Mouse (Mus musculus): Measurements from ENCODE around the gene H3f3a.
A peak's percentile ranks its signal among the peaks of the same experiment; 100 is the strongest.

Gene H3f3a

DNA sequence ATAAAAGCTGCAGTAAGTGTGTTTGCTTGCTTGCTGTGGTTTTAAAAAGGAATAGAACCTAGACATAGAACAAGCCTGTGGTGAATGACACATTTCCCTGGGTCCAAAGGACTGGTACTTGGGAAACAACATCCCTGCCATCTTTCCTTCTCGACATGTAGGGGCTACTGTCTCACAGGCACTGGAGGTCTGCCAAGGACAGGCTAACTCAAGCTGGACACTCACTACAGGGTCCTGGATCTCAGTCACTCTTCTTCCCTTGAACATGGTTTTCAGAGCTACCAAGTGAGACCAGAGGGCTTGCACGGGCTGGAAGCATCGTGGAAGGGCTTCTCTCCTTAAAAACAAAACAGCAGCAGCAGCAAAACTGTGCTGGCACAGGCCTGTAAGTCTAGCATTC, 10.0 kb upstream of the H3f3a start:
- no peak for DNase-seq (ENCODE audit: low read depth, low spot score)

DNA sequence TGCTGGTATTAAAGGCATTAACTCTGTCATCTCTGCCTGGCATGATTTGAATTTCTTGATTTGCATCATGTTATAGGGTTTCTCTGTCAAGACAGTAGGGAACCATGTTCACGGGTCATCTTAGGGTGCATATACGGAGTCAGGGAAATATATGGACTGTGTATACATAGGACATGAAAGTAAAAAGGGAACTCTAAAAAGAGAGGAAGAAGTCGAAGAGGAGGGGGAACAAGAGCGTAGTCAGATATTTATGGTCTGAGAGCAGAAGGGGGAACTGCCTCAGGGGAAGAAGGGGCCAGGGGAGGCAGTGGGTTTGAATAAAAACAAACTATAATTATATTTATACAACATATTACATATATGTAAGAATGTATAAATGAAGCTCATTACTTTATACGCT, 8.5 kb upstream of the H3f3a start:
- DNase-seq (ENCODE audit: low read depth, low spot score), result no peak

GRCm38 (mm10) chr1:180821101-180821500, 7.4 kb upstream of the H3f3a start:
- no peak for DNase-seq (ENCODE audit: low read depth, low spot score)

DNA sequence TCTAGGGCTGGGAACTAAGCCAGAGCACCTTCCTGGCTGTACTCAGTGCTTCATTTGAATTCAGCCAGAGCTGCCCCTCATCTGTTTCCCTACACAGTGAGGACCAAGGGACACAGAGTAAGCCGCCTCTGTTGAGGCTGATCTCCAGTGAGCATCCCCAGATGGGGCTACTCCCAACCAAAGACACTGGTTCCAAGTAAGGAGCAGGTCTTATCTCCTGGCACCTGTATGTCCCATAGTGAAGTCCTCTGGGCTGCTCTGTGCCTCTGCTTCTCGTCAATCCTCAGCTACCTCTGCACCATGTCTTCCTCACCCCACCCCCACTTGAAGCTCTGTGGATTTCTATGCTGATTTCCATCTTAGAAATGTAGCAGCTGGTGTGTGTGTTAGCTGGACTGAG, 4.3 kb upstream of the H3f3a start:
- peak; percentile 82 for DNase-seq (ENCODE audit: low read depth, low spot score)

DNA sequence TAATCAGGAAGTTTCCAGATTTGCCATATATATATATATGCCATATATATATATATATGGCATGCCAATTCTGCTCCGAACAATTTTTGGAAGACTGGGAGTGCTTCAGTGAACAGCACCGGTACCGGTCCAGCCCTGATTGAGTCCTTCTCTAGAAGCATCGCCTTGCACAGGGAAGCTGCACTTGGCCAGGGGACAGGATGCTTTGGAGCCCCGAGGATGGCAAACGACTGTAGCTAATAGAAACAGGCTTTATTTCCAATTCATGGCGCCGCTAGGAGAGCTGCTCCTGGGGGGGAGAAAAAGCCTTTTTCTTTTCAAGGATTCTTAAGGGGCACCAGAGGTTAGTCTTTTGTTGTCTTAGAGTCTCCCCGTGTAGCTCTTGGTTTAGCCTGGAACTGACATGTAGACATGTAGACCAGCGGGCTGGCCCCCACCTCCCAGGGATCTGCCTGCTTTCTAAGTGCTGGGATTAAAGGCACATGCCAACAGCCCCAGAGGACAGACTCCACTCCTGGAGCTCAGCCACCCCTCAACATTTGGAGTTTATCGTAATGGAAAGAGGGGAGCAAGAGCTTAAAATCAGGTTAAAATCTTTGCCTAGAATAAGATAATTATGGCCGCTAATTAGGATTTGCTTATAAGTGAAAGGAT, 1.8 kb upstream of the H3f3a start:
- DNase-seq (ENCODE audit: low read depth, low spot score), result no peak

- DNase-seq (ENCODE audit: low read depth, low spot score), result peak; percentile 92
These were observed 296 bp downstream of the H3f3a start for GRCm38 (mm10) chr1:180813409-180813884.

DNA sequence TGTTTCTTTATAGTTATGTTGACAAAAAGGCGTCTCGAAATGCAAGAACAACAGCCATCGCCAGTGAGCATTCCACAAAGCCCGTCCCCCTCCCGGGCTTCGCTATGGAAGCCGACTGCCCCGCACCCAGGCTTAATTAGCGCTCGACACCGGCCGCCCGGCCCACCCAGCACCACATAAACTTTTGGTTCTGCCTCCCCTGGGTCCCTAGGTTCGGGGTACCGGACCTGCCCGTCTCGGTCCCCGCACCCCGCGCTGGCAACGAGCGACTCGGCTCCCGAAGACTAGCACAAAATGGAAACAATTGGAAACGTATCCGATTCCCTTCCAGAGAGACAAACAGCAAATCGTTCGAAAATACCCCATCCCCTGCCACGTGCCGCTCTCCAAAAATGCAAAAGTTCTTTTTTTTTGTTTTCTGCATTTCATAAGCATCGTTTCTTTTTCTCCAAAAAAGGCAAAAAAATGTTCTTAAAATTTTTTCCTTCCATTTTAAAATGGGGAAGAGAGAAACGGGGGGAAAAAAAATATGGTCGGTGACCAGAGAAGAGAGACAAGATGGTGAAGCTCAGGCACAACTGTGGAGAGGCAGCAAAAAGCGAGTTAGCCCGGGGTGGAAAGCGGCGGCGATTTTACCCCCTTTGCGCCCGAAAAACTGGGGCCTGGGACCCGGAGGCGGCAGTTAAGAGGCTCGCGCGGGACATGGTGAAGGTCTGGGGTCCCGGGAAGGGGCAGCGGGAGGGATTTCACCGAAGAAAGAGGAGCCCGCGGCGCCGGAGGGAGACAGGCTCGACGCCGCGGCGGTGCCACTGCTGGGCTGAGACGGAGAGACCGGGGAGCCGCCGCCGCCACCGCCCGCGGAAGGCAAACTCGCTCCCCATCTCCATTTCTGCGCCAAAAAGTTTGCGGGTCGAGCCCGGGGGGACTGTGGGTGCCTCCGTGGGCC, 1.0 kb downstream of the H3f3a start:
- no peak for DNase-seq (ENCODE audit: low read depth, low spot score)

- DNase-seq (ENCODE audit: low read depth, low spot score), result no peak
These were observed 1.9 kb downstream of the H3f3a start for GRCm38 (mm10) chr1:180811596-180812462.

DNA sequence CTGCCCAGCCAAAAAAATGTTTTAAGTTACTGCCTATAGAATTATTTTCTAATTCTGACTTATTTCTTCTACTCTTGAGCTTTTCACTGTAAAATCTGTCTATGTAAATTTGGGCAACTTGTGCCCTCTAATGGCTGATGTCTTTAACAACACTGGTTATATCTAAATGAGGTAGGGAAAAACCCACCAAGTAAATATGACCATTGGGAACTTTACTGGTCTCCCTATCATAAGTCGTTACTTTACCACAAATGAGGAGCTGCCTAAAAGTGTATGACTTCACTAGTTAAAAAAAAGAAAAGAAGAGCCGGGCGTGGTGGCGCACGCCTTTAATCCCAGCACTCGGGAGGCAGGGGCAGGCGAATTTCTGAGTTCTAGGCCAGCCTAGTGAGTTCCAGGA, 2.8 kb downstream of the H3f3a start:
- DNase-seq (ENCODE audit: low read depth, low spot score), result no peak

DNA sequence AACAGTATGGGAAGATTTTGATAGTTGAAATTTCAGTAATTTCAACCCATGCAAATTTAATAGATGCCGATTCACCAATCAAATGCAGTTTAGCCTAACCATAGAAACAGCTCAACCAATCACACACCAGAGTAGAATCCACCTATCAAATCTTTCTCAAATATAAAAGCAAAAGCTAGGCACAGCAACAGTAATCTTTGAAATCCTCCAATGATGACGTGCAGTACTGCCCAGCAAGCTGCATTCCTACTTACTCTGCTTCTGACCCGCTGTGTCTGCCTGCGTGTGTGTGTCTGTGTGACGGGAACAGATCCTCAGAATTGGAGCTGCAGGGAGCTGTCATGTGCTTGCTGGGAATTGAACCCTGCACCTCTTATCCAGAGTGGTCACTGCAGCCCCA, 4.9 kb downstream of the H3f3a start:
- no peak for DNase-seq (ENCODE audit: low read depth, low spot score)

GRCm38 (mm10) chr1:180803881-180804280, 9.9 kb downstream of the H3f3a start:
- DNase-seq (ENCODE audit: low read depth, low spot score), result no peak

- no peak for DNase-seq (ENCODE audit: low read depth, low spot score)
These were observed 12.2 kb downstream of the H3f3a start for GRCm38 (mm10) chr1:180801466-180801994.

GRCm38 (mm10) chr1:180800814-180801213, 12.9 kb downstream of the H3f3a start:
- DNase-seq (ENCODE audit: low read depth, low spot score), result no peak

GRCm38 (mm10) chr1:180800022-180800421, 13.7 kb downstream of the H3f3a start:
- no peak for DNase-seq (ENCODE audit: low read depth, low spot score)

DNA sequence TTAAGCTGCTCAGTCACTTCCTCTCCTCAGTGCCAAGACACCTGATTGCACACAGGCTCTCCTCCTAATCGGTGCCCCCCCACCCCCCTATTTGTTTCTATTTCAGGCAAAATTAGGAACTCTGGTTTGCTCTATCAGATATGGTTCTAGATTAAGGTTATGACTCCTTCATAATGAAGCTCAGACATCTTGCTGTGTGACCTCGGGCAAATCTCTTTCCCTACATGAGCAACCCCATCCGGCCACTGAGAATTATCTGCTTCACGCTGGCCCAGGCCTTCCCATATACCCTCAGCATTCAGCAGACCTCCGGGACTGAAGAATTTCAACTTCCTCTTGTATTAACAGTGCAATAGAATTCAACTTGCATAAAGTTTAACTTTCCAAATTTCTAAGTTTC, 14.5 kb downstream of the H3f3a start:
- DNase-seq (ENCODE audit: low read depth, low spot score), result no peak

GRCm38 (mm10) chr1:180798660-180799059, 15.1 kb downstream of the H3f3a start:
- DNase-seq (ENCODE audit: low read depth, low spot score), result no peak

DNA sequence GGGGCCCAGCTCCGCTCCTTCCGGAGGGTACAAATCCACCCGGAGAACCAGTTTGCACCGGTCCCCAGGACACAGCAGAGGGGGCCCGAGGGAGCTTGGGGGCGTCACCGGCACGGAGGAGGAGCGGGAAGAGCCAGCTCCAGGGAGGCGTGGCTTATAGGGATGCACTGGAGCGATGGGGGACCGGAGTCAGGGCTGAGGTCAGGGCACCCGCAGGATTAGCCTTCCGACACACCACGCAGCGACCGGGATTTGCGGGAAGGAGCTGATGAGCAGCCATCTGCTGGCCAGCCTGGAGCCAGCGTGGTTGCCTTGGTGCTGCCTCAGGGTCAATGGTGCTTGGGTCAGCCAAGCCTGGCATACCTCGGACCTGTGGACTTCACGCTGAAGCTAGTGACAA, 19.6 kb downstream of the H3f3a start:
- no peak for DNase-seq (ENCODE audit: low read depth, low spot score)

GRCm38 (mm10) chr1:180793445-180794117, 20.2 kb downstream of the H3f3a start:
- DNase-seq (ENCODE audit: low read depth, low spot score), result no peak

GRCm38 (mm10) chr1:180792814-180793213, 20.9 kb downstream of the H3f3a start:
- DNase-seq (ENCODE audit: low read depth, low spot score), result no peak

- DNase-seq (ENCODE audit: low read depth, low spot score), result no peak
These were observed 21.8 kb downstream of the H3f3a start for GRCm38 (mm10) chr1:180791821-180792480.

DNA sequence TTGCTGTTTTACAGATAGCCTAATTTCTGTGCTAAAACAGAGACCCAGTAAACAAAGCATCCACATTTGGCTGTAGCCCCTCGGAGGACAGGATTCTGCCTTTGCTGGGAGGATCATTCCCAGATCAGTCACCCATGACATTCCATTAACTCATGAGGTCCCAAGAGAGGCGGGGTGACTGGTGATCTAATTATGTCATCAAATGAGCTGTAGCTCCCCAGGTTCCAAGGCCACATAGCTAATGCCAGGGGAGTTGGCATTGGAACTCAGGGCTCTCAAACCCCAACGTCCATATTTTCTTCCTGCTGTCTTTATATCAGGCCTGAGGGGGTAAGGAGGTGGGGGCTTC, 30.2 kb downstream of the H3f3a start:
- DNase-seq (ENCODE audit: low read depth, low spot score), result no peak
